Mouse (Mus musculus) bone marrow, adult 2 months (tissue): ENCODE results near the gene Slc48a1.

Experiments
- CTCF ChIP-seq: fragments of 200-500 bp; IDR thresholded peaks from 2 replicates; pipeline ENCODE4 v1.5.1; 2011; ENCODE audit warnings: low read length, control low read depth; ENCODE audit not compliant: control insufficient read depth, insufficient read depth
- POLR2A ChIP-seq: fragments of 200-500 bp; IDR thresholded peaks from 2 replicates; pipeline ENCODE4 v1.6.1; 2011; ENCODE audit warnings: low read depth, mild to moderate bottlenecking, control low read depth, low read length, borderline replicate concordance; ENCODE audit not compliant: control insufficient read depth

DNA sequence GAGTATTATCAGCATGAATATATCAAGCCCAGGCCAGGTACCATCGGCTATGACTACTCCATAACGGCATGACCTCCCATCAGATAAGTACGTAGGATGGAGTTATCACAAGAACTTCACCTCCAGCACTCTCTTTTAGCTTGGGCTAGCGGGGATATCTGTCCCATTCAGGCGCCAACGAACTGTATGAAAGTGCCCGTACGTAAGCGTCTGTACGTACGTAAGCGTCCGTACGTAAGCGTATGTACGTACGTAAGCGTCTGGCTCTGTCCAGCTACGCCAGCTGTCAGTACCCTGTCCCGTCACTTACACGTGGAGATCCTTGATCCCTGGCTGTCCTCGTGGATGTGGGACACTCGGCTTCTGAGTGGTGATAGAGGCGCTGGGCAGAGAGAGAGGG is 31.6 kb upstream of the Slc48a1 start:
- TF ChIP-seq CTCF (no peak), POLR2A (no peak)
